Mouse (Mus musculus) heart, adult 18-20 months (tissue): ENCODE measurements around the gene Ptcra. TPM values are rescaled to one million over a fixed set of nuclear protein-coding genes. Genes with fewer than 3 reads are reported as not detected.

Experiments
- DNase-seq, 2 experiments: peaks; one replicate each; pipeline ENCODE4 v3.0.0; 2021 to 2022; ENCODE audit warnings: mixed read lengths in 1 of 2
- total RNA-seq, 2 experiments: library from RNA; stranded (reverse); gene quantifications; 2 replicates each; pipeline ENCODE4 v1.2.3; 2021

Gene Ptcra
- total RNA-seq, 2 experiments from 2014 or later: not detected

- DNase-seq: peak; percentile 21 to 35
Measured at GRCm38 (mm10) chr17:46725273-46725672, 38.2 kb downstream of the Ptcra start.

GRCm38 (mm10) chr17:46724477-46725084 is 38.9 kb downstream of the Ptcra start:
- no peak for DNase-seq

GRCm38 (mm10) chr17:46721077-46721476 is 42.4 kb downstream of the Ptcra start:
- no peak for DNase-seq

GRCm38 (mm10) chr17:46714756-46715481 is 48.6 kb downstream of the Ptcra start:
- peak in 1 of 2 experiments; percentile 40 for DNase-seq

- no peak for DNase-seq
Measured at GRCm38 (mm10) chr17:46713849-46714248, 49.7 kb downstream of the Ptcra start.

- no peak for DNase-seq
Measured at GRCm38 (mm10) chr17:46712442-46712841, 51.1 kb downstream of the Ptcra start.

GRCm38 (mm10) chr17:46711612-46712271 is 51.8 kb downstream of the Ptcra start:
- DNase-seq: peak; percentile 49 to 60

GRCm38 (mm10) chr17:46710959-46711597 is 52.4 kb downstream of the Ptcra start, which contains the start of gene Pex6:
TSS of gene Pex6 (plus strand) at chr17:46711463.
- DNase-seq: peak; percentile 95 to 96

- peak; percentile 48 to 67 for DNase-seq
Measured at GRCm38 (mm10) chr17:46706375-46707089, 57.0 kb downstream of the Ptcra start.

Other genes starting within 250 kb of the Ptcra start
- 10 to 100 TPM; 23.9 to 25.7 TPM for gene Cul9, start 217.3 kb downstream of the Ptcra start, total RNA-seq
- gene Srf, start 207.5 kb downstream of the Ptcra start, total RNA-seq: 10 to 100 TPM; 88.4 to 93.6 TPM
- gene Ptk7, start 134.2 kb downstream of the Ptcra start, total RNA-seq: 1 to 10 TPM; 2.0 to 2.5 TPM
- 10 to 100 TPM; 25.9 to 26.8 TPM for gene Klc4, start 117.7 kb downstream of the Ptcra start, total RNA-seq
- gene Mrpl2, start 117.5 kb downstream of the Ptcra start, total RNA-seq: 100 to 1,000 TPM; 136 to 141 TPM
- gene Cul7, start 113.4 kb downstream of the Ptcra start, total RNA-seq: 10 to 100 TPM; 16.9 to 18.8 TPM
- gene Rrp36, start 89.4 kb downstream of the Ptcra start, total RNA-seq: 10 to 100 TPM; 13.4 to 14.2 TPM
- gene Mea1, start 84.9 kb downstream of the Ptcra start, total RNA-seq: 10 to 100 TPM; 52.0 to 52.2 TPM
- gene Klhdc3, start 82.8 kb downstream of the Ptcra start, total RNA-seq: 10 to 100 TPM; 53.5 to 60.2 TPM
- 10 to 100 TPM; 29.0 to 30.0 TPM for gene Ppp2r5d, start 58.6 kb downstream of the Ptcra start, total RNA-seq
- gene Pex6, start 52.2 kb downstream of the Ptcra start, total RNA-seq: 10 to 100 TPM; 36.1 to 39.2 TPM
- 1 to 10 TPM; 3.7 to 4.1 TPM for gene Gnmt, start 34.5 kb downstream of the Ptcra start, total RNA-seq
- gene Cnpy3, start 11.5 kb downstream of the Ptcra start, total RNA-seq: 10 to 100 TPM; 16.5 to 18.2 TPM
- gene 2310039H08Rik, start 8.9 kb upstream of the Ptcra start, total RNA-seq: 10 to 100 TPM; 24.4 to 29.4 TPM
- 10 to 100 TPM; 59.8 to 61.8 TPM for gene Rpl7l1, start 19.0 kb upstream of the Ptcra start, total RNA-seq
- 10 to 100 TPM in 1 of 2 experiments, 1 to 10 TPM in 1; 7.5 to 13.0 TPM for gene Bicral, start 94.8 kb upstream of the Ptcra start, total RNA-seq
- 10 to 100 TPM; 16.0 to 16.6 TPM for gene Tbcc, start 127.0 kb upstream of the Ptcra start, total RNA-seq
- not detected for gene Prph2, start 146.7 kb upstream of the Ptcra start, total RNA-seq
- gene Ubr2, start 246.8 kb upstream of the Ptcra start, total RNA-seq: 10 to 100 TPM; 68.8 to 77.6 TPM